Mouse (Mus musculus) megakaryocyte, embryonic 14.5 days (primary cell): ENCODE results near the gene Sdk2.

Experiments
- FLI1 ChIP-seq: IDR thresholded peaks from 2 replicates; pipeline ENCODE4 v1.6.1; 2012; ENCODE audit warnings: low read length, inconsistent platforms, mixed read lengths
- GATA1 ChIP-seq: IDR thresholded peaks from 3 replicates; pipeline ENCODE4 v1.6.1; 2012; ENCODE audit warnings: mixed read lengths, low read length, inconsistent platforms, borderline replicate concordance

- no peak for TF ChIP-seq GATA1
- no peak for TF ChIP-seq FLI1
These were observed 38.3 kb downstream of the Sdk2 start for GRCm38 (mm10) chr11:114028512-114028911.
